Mouse (Mus musculus): ENCODE data around the gene Def8. TPM values are rescaled to one million over a fixed set of nuclear protein-coding genes. Genes with fewer than 3 reads are reported as not detected.
A peak's percentile ranks its signal among the peaks of the same experiment; 100 is the strongest.

Gene Def8
- total and polyA plus RNA-seq, 3 experiments, result 17.9 to 22.4 (median 19.9) TPM

- peak; percentile 50 for DNase-seq (ENCODE audit: extremely low read depth)
- no peak overlapping the region for H3K9ac ChIP-seq (ENCODE audit: insufficient read depth, low read depth)
- peaks cover 8% of the 10 kb centered on the region for H3K79me2 ChIP-seq (replicated peaks; ENCODE audit: control insufficient read depth, extremely low read depth, insufficient read depth, poor library complexity, severe bottlenecking)
- H3K4me2 ChIP-seq (ENCODE audit: insufficient read depth, low read depth, poor library complexity, severe bottlenecking), result no peak overlapping the region
- H3K27ac ChIP-seq (ENCODE audit: insufficient read depth, low read depth), result no peak overlapping the region
- TF ChIP-seq MEF2A (IDR thresholded peaks at IDR 0.05; ENCODE audit: borderline replicate concordance, low read depth, low read length), result no peak
- no peak for TF ChIP-seq HCFC1 (IDR thresholded peaks at IDR 0.05; ENCODE audit: low read depth, low read length)
- TF ChIP-seq POLR2A (IDR thresholded peaks at IDR 0.05; ENCODE audit: low read depth, low read length), result no peak
- peak; percentile 50 for TF ChIP-seq RAD21 (IDR thresholded peaks at IDR 0.05; ENCODE audit: low read depth, low read length)
- no peak for TF ChIP-seq SIN3A (IDR thresholded peaks at IDR 0.05; ENCODE audit: low read length)
- TF ChIP-seq CTCF (conservative IDR thresholded peaks at IDR 0.05 in 1 of 2, IDR thresholded peaks at IDR 0.05 in 1 of 2; ENCODE audit: low read depth in 2 of 2, low read length in 2 of 2), result peak; percentile 67 to 73
- no peak for TF ChIP-seq MAZ (IDR thresholded peaks at IDR 0.05; ENCODE audit: low read depth, low read length)
- dilution Hi-C loops (cut with MboI; ENCODE audit: extremely low pct_ligation_motif_present, extremely low pct_unique_long_range_greater_than_20kb, low sequenced_read_pairs), result no loop called here
- in situ Hi-C loops (cut with MboI; ENCODE audit: low pct_ligation_motif_present, low pct_unique_long_range_greater_than_20kb, low sequenced_read_pairs), result no loop called here
- H3K36me3 ChIP-seq (replicated peaks in 1 of 2; ENCODE audit: control insufficient read depth in 1 of 2, insufficient read depth in 1 of 2, low read length in 1 of 2), result peaks cover 84 to 98% of the 10 kb centered on the region in 2 experiments
- no peaks in the 10 kb centered on the region for H3K27me3 ChIP-seq (replicated peaks)
- no peak overlapping the region for H3K4me3 ChIP-seq (replicated peaks in 1 of 3; ENCODE audit: low read depth in 2 of 3, low read length in 2 of 3, poor library complexity in 1 of 3)
- no peaks in the 10 kb centered on the region for H3K9me3 ChIP-seq (replicated peaks; ENCODE audit: low read length)
- H3K4me1 ChIP-seq (ENCODE audit: control insufficient read depth in 1 of 2, insufficient read depth in 2 of 2), result no peaks in the 10 kb centered on the region
Measured at GRCm38 (mm10) chr8:123384883-123385540, 38.3 kb upstream of the Def8 start.

- peaks cover 87 to 100% of the 10 kb centered on the region in 2 experiments for H3K36me3 ChIP-seq (replicated peaks in 1 of 2; ENCODE audit: control insufficient read depth in 1 of 2, insufficient read depth in 1 of 2, low read length in 1 of 2)
- in situ Hi-C loops (cut with MboI; ENCODE audit: low pct_ligation_motif_present, low pct_unique_long_range_greater_than_20kb, low sequenced_read_pairs), result no loop called here
Measured at GRCm38 (mm10) chr8:123387041-123387440, 36.3 kb upstream of the Def8 start.

GRCm38 (mm10) chr8:123387801-123388200 lies 35.5 kb upstream of the Def8 start:
- Histone ChIP-seq H3K4me1 (ENCODE audit: control insufficient read depth in 1 of 2, insufficient read depth in 2 of 2) (no peaks in the 10 kb centered on the region), H3K79me2 (replicated peaks; ENCODE audit: control insufficient read depth, extremely low read depth, insufficient read depth, poor library complexity, severe bottlenecking) (no peaks in the 10 kb centered on the region), H3K36me3 (replicated peaks in 1 of 2; ENCODE audit: control insufficient read depth in 1 of 2, insufficient read depth in 1 of 2, low read length in 1 of 2) (peaks cover 90 to 100% of the 10 kb centered on the region in 2 experiments), H3K9ac (ENCODE audit: insufficient read depth, low read depth) (no peak overlapping the region), H3K4me3 (replicated peaks in 1 of 3; ENCODE audit: low read depth in 2 of 3, low read length in 2 of 3, poor library complexity in 1 of 3) (no peak overlapping the region), H3K4me2 (ENCODE audit: insufficient read depth, low read depth, poor library complexity, severe bottlenecking) (no peak overlapping the region), H3K27me3 (replicated peaks) (no peaks in the 10 kb centered on the region), H3K9me3 (replicated peaks; ENCODE audit: low read length) (no peaks in the 10 kb centered on the region), H3K27ac (ENCODE audit: insufficient read depth, low read depth) (no peak overlapping the region)
- dilution Hi-C loops (cut with MboI; ENCODE audit: extremely low pct_ligation_motif_present, extremely low pct_unique_long_range_greater_than_20kb, low sequenced_read_pairs) (no loop called here), in situ Hi-C loops (cut with MboI; ENCODE audit: low pct_ligation_motif_present, low pct_unique_long_range_greater_than_20kb, low sequenced_read_pairs) (no loop called here)
- no peak for DNase-seq (ENCODE audit: extremely low read depth)
- no peak for TF ChIP-seq USF2 (conservative IDR thresholded peaks at IDR 0.05; ENCODE audit: low read depth, low read length)
- TF ChIP-seq KAT2A (IDR thresholded peaks at IDR 0.05; ENCODE audit: insufficient replicate concordance, low read length), result no peak
- no peak for TF ChIP-seq MAFK (IDR thresholded peaks at IDR 0.05; ENCODE audit: insufficient replicate concordance, low read length)
- TF ChIP-seq ZKSCAN1 (IDR thresholded peaks at IDR 0.05; ENCODE audit: borderline replicate concordance, low read depth, low read length), result no peak
- no peak for TF ChIP-seq PAX5 (IDR thresholded peaks at IDR 0.05; ENCODE audit: low read length)
- TF ChIP-seq CTCF (conservative IDR thresholded peaks at IDR 0.05 in 1 of 2, IDR thresholded peaks at IDR 0.05 in 1 of 2; ENCODE audit: low read depth in 2 of 2, low read length in 2 of 2), result no peak
- no peak for TF ChIP-seq NRF1 (IDR thresholded peaks at IDR 0.05; ENCODE audit: low read depth, low read length)
- no peak for TF ChIP-seq CHD2 (IDR thresholded peaks at IDR 0.05; ENCODE audit: low read length)
- TF ChIP-seq NELFE (IDR thresholded peaks at IDR 0.05; ENCODE audit: low read depth, low read length), result no peak
- TF ChIP-seq MYC (IDR thresholded peaks at IDR 0.05; ENCODE audit: low read depth, low read length), result no peak
- no peak for TF ChIP-seq HCFC1 (IDR thresholded peaks at IDR 0.05; ENCODE audit: low read depth, low read length)
- TF ChIP-seq SIN3A (IDR thresholded peaks at IDR 0.05; ENCODE audit: low read length), result no peak
- TF ChIP-seq JUN (IDR thresholded peaks at IDR 0.05; ENCODE audit: insufficient read depth, low read depth, low read length), result no peak
- TF ChIP-seq IRF4 (IDR thresholded peaks at IDR 0.05; ENCODE audit: low read depth, low read length), result no peak
- no peak for TF ChIP-seq TCF12 (IDR thresholded peaks at IDR 0.05; ENCODE audit: low read depth, low read length)
- no peak for TF ChIP-seq ZMIZ1 (IDR thresholded peaks at IDR 0.05; ENCODE audit: low read depth, low read length)
- no peak for TF ChIP-seq MEF2A (IDR thresholded peaks at IDR 0.05; ENCODE audit: borderline replicate concordance, low read depth, low read length)

More at GRCm38 (mm10) chr8:123387041-123387440, 36.3 kb upstream of the Def8 start:
- Histone ChIP-seq H3K4me2 (ENCODE audit: insufficient read depth, low read depth, poor library complexity, severe bottlenecking) (no peak overlapping the region), H3K9ac (ENCODE audit: insufficient read depth, low read depth) (no peak overlapping the region), H3K4me3 (replicated peaks in 1 of 3; ENCODE audit: low read depth in 2 of 3, low read length in 2 of 3, poor library complexity in 1 of 3) (no peak overlapping the region), H3K27me3 (replicated peaks) (no peaks in the 10 kb centered on the region), H3K27ac (ENCODE audit: insufficient read depth, low read depth) (no peak overlapping the region), H3K4me1 (ENCODE audit: control insufficient read depth in 1 of 2, insufficient read depth in 2 of 2) (no peaks in the 10 kb centered on the region), H3K9me3 (replicated peaks; ENCODE audit: low read length) (no peaks in the 10 kb centered on the region), H3K79me2 (replicated peaks; ENCODE audit: control insufficient read depth, extremely low read depth, insufficient read depth, poor library complexity, severe bottlenecking) (no peaks in the 10 kb centered on the region)
- no peak for DNase-seq (ENCODE audit: extremely low read depth)
- dilution Hi-C loops (cut with MboI; ENCODE audit: extremely low pct_ligation_motif_present, extremely low pct_unique_long_range_greater_than_20kb, low sequenced_read_pairs), result no loop called here
- TF ChIP-seq BHLHE40 (IDR thresholded peaks at IDR 0.05; ENCODE audit: low read depth, low read length), result no peak
- no peak for TF ChIP-seq JUN (IDR thresholded peaks at IDR 0.05; ENCODE audit: insufficient read depth, low read depth, low read length)
- TF ChIP-seq POLR2AphosphoS2 (IDR thresholded peaks at IDR 0.05; ENCODE audit: low read depth, low read length), result no peak
- TF ChIP-seq NRF1 (IDR thresholded peaks at IDR 0.05; ENCODE audit: low read depth, low read length), result no peak
- TF ChIP-seq ELF1 (IDR thresholded peaks at IDR 0.05; ENCODE audit: low read depth, low read length), result no peak
- no peak for TF ChIP-seq UBTF (IDR thresholded peaks at IDR 0.05; ENCODE audit: low read depth, low read length)
- TF ChIP-seq ZMIZ1 (IDR thresholded peaks at IDR 0.05; ENCODE audit: low read depth, low read length), result no peak
- no peak for TF ChIP-seq IRF4 (IDR thresholded peaks at IDR 0.05; ENCODE audit: low read depth, low read length)
- TF ChIP-seq HCFC1 (IDR thresholded peaks at IDR 0.05; ENCODE audit: low read depth, low read length), result no peak
- no peak for TF ChIP-seq SMC3 (IDR thresholded peaks at IDR 0.05; ENCODE audit: low read depth, low read length)
- TF ChIP-seq MAZ (IDR thresholded peaks at IDR 0.05; ENCODE audit: low read depth, low read length), result no peak
- no peak for TF ChIP-seq TCF12 (IDR thresholded peaks at IDR 0.05; ENCODE audit: low read depth, low read length)
- no peak for TF ChIP-seq SIN3A (IDR thresholded peaks at IDR 0.05; ENCODE audit: low read length)
- no peak for TF ChIP-seq MAX (IDR thresholded peaks at IDR 0.05; ENCODE audit: low read length)
- no peak for TF ChIP-seq MYC (IDR thresholded peaks at IDR 0.05; ENCODE audit: low read depth, low read length)
